Mouse (Mus musculus): ENCODE data around the gene Olfr215.

- no peak for TF ChIP-seq POLR2A (IDR thresholded peaks at IDR 0.05; ENCODE audit: extremely low read depth, insufficient read depth, low read length)
- no peak for TF ChIP-seq CTCF (IDR thresholded peaks at IDR 0.05; ENCODE audit: low read depth, low read length)
These were observed 30.1 kb downstream of the Olfr215 start, which contains the start of gene Olfr214 for GRCm38 (mm10) chr6:116553935-116554334.
